Mouse (Mus musculus) thymus, postnatal 14 days (tissue): ENCODE measurements around the gene Rin1.
"Not testable (repeated sequence)": the region's sequence is repeated elsewhere in the genome, so short reads cannot be mapped to it uniquely, and the experiment has no call there.

Source experiments
- DNase-seq: peaks from one replicate; pipeline ENCODE4 v3.0.0; 2021

Gene Rin1

DNA sequence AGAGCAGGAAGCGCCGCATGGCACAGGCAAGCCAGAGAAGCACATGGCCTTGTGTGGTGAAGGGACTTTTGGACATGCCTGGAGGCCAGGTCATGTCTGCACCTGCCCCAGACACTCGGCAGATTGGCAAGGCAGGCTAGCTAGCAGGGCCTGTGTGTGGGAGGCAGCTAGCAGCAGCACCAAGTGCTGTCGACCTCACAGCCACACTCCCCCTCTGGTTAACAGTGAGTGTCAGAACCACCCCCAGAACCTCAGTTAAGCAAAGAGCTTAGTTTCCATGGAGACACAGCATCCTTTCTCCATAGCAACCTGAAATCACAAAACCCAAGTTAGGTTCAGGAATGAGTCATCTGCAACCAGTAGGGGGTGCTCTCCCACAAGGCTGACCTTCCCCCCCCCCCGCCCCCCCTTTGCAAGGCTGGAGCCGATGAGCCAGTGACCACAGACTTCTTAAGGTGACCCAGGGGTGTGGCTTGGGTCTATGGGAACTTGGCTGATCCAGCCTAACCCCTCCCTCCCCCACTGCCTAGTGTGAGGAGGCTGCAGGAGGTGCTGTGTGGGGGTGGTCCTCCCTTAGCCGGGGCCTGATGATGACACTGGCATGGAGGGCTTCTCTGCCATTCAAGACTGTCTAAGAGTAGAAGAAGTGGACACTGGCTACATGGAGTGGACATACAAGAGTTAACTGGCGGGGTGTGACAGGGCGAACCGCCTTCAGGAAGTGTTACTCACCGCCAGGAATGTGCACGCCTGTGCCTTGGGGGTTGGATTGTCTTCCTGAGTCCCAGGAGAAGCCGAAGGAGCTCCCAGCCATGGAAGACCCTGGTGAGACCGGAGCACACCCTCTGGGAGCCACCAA lies at the start of gene Rin1:
Gene Rin1, plus strand, starts transcription at position 435 of the 859 bp plus-strand sequence.
- no peak for DNase-seq

DNA sequence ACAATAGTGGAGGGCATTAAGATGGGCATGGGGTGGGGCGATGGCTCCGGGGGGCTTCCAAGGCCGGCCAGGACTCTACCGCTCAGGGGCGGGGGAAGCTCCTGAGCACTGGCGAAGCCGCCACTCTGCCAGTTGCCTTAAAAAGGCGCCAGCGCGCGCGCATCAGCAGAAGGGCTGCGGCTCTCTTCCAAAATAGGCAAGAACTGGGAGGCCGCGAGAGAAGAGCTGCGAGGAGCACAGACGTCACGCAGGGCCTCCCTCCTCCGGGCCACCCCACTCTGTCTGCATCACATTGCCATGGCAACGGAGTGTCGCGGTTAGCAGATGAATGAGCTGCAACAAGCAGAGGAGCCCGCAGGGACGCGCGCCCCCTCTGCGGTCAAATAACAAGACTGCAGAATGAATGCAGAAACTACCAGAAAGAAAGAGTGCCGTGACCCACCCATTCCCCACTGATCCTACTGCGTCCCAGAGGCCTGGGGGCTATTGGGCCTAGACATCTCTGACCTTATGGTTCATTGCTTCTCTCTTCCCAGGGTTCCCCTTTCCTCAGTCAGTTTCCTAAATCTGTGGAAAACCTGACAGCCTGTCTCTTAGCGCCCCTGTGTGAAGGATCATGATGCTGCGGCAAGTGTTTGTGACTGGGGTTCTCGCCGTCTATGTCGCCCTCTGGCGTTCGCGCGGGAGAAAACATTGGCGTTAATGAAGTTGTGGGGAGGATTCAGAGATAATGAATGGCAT lies 48.4 kb upstream of the Rin1 start:
- DNase-seq: peak; percentile 89

DNA sequence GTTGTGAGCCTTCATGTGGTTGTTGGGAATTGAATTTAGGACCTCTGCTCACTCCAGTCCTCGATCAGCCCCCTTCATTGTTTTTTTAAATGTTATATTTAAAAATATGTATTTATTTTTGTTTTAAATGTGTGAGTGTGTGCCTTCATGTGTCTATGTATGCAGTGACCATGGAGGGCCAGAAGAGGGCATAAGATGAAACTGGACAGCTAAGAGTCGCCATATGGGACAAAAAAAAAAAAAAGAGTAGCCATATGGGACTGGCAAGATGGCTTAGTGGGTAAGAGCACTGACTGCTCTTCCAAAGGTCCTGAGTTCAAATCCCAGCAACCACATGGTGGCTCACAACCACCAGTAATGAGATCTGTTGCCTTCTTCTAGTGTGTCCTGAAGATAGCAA lies 46.6 kb upstream of the Rin1 start:
- DNase-seq: not testable (repeated sequence)

DNA sequence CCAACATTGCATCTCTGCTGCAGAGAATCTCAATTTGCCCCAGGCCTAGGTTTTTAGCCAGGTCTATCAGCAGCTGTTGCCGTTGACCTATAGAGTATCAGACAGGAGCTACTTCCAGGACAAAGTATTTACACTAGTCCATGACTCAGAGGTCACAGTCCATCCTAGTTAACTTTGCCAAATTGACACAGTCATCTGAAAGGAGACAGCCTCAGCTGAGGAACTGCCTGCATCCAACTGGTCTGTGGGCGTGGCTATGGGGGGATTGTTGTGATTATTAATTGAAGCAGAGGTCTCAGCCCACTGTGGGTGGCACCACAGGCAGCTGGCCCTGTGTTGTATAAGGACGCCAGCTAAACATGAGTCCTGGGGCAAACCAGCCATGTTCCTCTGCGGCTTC lies 45.4 kb upstream of the Rin1 start:
- DNase-seq: no peak

DNA sequence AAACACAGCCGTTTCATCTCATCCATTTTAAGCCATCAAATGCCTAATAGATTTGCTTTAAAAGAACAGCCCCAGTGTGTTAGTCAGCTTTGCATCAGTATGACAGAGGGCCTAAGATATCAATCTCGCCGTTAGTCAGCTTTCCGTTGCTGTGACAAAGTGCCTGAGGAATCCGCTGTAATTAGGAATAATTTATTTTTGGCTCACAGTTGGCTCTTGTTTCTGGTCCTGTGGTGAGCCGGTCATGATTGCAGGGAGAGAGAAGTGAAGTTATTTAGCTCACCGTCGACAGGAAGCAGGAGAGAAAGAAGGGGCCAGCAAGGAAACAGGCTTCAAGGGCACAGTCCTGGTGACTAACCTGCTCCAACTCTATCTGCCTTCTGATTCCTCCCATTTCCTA lies 37.1 kb upstream of the Rin1 start:
- DNase-seq: no peak

- DNase-seq: peak; percentile 32
These were observed 35.3 kb upstream of the Rin1 start for GRCm38 (mm10) chr19:5014961-5015398.

DNA sequence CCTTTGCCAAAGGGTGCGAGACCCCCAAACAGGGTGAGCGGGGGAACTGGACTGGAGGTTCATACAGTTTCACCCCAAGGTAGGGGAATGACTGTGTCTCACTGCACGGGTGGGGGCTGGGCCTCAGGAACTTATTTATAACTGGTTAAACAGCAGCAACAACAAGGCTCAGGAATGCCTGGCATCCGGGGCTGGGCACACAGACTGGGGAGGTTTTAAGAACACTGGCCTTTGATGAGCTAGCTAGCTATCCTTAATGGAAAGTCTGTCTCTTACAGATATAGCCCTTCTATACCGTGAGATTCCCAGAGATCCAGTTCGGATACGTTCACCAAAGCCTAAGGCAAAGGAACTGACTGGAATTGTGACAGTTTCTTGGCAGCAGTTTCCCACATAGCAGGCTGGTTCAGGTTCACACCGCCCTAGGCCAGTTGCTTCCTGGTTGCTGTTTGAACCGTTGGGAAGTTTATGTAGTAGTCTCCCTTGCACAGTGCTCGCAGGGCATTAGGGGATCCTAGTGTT lies 34.0 kb upstream of the Rin1 start:
- no peak for DNase-seq

DNA sequence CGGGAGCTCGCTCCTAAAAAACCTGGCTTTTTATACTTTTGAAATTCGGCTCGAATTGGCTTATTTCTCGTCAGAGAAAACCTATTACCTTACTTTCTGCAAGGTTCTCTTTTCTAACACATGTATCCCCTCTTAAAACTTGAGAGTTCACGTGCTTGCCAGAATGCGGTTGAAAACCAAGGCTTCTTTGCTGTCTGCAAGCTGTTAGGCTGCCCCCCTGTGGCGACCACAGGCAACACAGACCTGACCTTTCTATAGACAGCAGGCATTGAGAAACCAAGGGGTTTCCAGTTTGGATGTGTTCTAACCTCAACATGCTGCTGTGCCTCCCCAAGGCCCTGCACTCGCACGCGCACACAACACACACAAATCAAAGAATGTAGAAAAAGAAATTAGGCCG lies 33.5 kb upstream of the Rin1 start:
- peak; percentile 81 for DNase-seq

- DNase-seq: no peak
These were observed 32.7 kb upstream of the Rin1 start for GRCm38 (mm10) chr19:5017611-5018010.

DNA sequence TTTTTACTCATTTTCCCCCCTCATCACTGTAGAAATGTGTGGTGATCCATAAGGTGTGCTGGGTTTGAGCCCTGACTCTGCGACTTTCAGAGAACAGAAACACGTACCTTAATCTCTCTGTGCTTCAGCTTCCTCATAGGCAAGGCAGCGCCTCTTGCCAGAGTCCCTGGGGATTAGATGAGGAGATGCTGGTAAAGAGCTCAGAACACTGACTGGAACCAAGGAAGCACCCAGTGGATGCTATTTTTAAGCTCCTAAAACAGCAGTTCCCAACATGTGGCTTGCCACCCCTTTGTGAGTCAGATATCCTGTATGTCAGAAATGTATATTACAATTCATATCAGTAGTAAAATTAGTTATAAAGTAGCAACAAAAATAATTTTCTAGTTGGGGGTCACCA lies 32.1 kb upstream of the Rin1 start:
- DNase-seq: no peak

DNA sequence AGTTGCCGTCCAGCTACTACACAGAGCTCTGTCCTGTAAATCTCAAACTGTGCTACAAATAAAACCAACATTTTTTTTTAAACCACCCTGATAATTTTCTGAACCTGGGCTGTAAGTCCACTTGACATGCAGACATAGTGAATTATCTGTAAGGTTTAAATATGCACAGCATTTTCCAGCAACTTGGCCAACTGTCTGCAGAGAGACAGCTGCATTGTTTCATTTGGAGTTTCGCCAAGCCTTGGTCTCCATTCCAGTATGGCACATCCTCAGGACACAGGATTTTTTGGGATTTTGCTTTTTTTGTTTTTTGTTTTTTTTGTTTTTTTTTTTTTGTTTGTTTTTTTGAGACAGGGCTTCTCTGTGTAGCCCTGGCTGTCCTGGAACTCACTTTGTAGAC lies 28.9 kb upstream of the Rin1 start:
- DNase-seq: no peak

- DNase-seq: peak; percentile 88
These were observed 26.4 kb upstream of the Rin1 start, which contains the start of gene Slc29a2 for GRCm38 (mm10) chr19:5023621-5024479. Gene Slc29a2, plus strand, starts transcription at chr19:5023860.

DNA sequence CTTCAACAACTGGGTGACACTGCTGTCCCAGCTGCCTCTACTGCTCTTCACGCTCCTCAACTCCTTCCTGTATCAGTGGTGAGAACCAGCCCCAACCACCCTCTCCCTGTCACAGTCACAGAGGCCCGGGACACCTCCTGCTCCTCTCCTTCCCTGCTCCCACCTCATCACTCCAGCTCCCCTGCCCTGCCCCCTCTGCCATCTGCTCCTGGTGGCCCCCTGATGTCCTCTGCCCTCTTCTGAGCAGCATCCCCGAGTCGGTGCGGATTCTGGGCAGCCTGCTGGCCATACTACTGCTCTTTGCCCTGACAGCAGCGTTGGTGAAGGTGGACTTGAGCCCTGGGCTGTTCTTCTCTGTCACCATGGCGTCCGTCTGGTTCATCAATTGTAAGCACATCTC lies 24.2 kb upstream of the Rin1 start:
- DNase-seq: no peak

DNA sequence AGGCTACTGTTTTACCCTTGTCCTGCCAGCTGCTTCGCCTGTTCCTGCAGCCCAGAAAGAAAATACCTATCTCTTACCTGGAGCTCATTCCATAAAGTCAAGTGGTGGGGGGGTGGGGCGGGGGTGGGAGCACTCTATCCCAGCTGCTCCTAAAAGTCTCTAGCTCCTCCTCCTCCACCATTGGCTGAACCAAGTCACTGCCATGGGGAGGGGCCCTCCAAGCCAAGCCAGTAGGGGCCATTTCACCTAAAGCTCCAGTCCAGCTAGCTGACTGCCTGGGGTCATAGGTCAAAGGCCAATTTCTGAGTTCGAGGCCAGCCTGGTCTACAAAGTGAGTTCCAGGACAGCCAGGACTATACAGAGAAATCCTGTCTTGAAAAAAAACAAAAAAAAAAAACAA lies 17.6 kb upstream of the Rin1 start:
- no peak for DNase-seq

GRCm38 (mm10) chr19:5036577-5036976 lies 13.7 kb upstream of the Rin1 start:
- DNase-seq: no peak

- DNase-seq: peak; percentile 61
These were observed 12.4 kb upstream of the Rin1 start for GRCm38 (mm10) chr19:5037678-5038571.

- peak; percentile 91 for DNase-seq
These were observed 11.5 kb upstream of the Rin1 start, which contains the start of the genes B4gat1 and AC124502.3 for GRCm38 (mm10) chr19:5038709-5039156. Gene B4gat1, plus strand, starts transcription at chr19:5038826. Gene AC124502.3, plus strand, starts transcription at chr19:5038891.

DNA sequence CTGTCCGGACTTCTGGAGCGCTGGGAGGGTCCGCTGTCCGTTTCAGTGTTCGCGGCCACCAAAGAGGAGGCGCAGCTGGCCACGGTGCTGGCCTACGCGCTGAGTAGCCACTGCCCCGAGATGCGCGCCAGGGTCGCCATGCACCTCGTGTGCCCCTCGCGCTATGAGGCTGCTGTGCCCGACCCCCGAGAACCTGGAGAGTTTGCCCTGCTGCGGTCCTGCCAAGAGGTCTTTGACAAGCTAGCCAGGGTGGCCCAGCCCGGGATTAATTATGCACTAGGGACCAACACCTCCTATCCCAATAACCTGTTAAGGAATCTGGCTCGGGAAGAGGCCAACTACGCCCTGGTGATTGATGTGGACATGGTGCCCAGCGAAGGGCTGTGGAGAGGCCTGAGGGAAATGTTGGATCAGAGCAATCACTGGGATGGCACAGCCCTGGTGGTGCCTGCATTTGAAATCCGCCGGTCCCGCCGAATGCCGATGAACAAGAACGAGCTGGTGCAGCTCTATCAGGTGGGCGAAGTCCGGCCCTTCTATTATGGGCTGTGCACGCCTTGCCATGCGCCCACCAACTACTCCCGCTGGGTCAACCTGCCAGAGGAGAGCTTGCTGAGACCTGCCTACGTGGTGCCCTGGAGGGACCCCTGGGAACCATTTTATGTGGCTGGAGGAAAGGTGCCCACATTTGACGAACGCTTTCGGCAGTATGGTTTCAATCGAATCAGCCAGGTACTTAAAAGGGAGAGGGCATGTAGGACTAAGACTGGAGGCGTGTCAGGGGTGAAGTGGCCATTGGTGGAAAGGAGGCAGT lies 10.8 kb upstream of the Rin1 start:
- DNase-seq: peak; percentile 19

GRCm38 (mm10) chr19:5040862-5041523 lies 9.3 kb upstream of the Rin1 start, which contains the start of gene Brms1:
Gene Brms1, plus strand, starts transcription at chr19:5041354.
- DNase-seq: peak; percentile 87

DNA sequence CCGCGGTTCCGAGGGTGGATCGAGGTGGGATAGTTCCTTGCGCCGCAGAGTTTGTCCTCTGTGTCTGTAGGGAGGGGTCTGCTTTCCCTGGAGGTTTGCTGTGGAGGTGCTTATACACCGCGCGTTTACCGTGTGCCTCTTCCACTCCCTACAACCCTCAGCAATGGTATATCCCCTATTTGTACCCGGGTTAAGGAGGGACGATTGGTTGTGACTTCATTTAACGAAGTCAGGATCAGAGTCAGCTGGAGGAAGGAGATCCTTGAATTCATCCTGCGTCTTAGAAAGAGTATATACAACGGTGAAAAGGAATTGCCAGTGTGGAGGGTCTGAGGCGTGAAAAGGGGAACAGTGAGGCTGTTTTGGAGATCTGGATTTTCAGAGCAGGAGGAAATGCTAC lies 8.7 kb upstream of the Rin1 start:
- no peak for DNase-seq
